Mouse (Mus musculus) midbrain, embryonic 14.5 days (tissue): ENCODE measurements at regions not wholly inside any gene's neighbourhood (a gene's known extent, or its start where the extent isn't known, plus 50 kb on each side); places are given as distances from the start of the nearest gene placed in this dataset.

Source experiments
- ATAC-seq: fragments of 200-750 bp; cut with Nextera tagmentation; 2 replicates; pipeline ENCODE4 v1.8.0; 2017; ENCODE audit warnings: moderate number of reproducible peaks, moderate library complexity; ENCODE audit not compliant: low FRiP score, low TSS enrichment
- DNase-seq: peaks from one replicate; pipeline ENCODE4 v3.0.0-alpha.2; 2015
- H3K27ac ChIP-seq: fragments of 300-500 bp; sonication (generic); replicated peaks from 2 replicates; pipeline ENCODE4 v1.5.1; 2014; ENCODE audit warnings: mild to moderate bottlenecking, low read depth, low read length, moderate library complexity
- H3K27me3 ChIP-seq: fragments of 300-500 bp; sonication (generic); 2 replicates; pipeline ENCODE4 v1.6.1; 2014; ENCODE audit warnings: low read length, control low read depth, mixed read lengths; ENCODE audit not compliant: control insufficient read depth, insufficient read depth
- H3K36me3 ChIP-seq: fragments of 300-500 bp; sonication (generic); 2 replicates; pipeline ENCODE4 v1.6.1; 2014; ENCODE audit warnings: low read length, control low read depth; ENCODE audit not compliant: control insufficient read depth, insufficient read depth
- H3K4me1 ChIP-seq: fragments of 300-500 bp; sonication (generic); 2 replicates; pipeline ENCODE4 v1.6.1; 2014; ENCODE audit warnings: mild to moderate bottlenecking, antibody characterized with exemption, low read length, control low read depth; ENCODE audit not compliant: control insufficient read depth, insufficient read depth
- H3K4me2 ChIP-seq: fragments of 300-500 bp; sonication (generic); 2 replicates; pipeline ENCODE4 v1.6.1; 2014; ENCODE audit warnings: mild to moderate bottlenecking, low read length, moderate library complexity
- H3K4me3 ChIP-seq: fragments of 300-500 bp; sonication (generic); replicated peaks from 2 replicates; pipeline ENCODE4 v1.5.1; 2014; ENCODE audit warnings: low read depth, low read length
- H3K9ac ChIP-seq: fragments of 300-500 bp; sonication (generic); replicated peaks from 2 replicates; pipeline ENCODE4 v1.6.1; 2014; ENCODE audit warnings: mild to moderate bottlenecking, low read length, moderate library complexity
- H3K9me3 ChIP-seq: fragments of 300-500 bp; sonication (generic); 2 replicates; pipeline ENCODE4 v1.6.1; 2016; ENCODE audit warnings: low read length, control low read depth, mixed read lengths; ENCODE audit not compliant: control insufficient read depth
- WGBS: fragments of 180-500 bp; shearing (Covaris S2); extraction: QIAGEN DNeasy Blood & Tissue Kit; methylation state at CpG from one replicate; pipeline ENCODE4 v1.1.7; 2014; 5-methylcytosine and 5-hydroxymethylcytosine counted together

DNA sequence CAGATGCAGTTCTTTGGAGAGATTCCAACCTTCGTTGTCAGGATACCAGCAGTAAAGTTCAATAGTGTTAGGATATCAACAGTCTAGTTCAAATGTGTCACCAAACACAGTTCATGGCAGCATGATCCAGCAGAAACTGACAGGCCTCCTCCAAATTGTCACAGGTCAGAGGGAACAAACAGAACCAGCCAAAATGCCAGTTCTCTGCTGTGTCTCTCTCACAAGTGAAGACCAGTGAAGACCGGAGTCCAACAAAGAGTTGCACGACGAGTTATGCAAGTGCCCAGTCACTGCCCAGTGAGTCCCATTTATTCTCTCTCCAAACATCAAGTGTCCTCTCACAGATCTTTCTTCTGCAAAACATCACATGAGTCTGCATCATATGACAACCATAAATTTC is 293.4 kb upstream of the Sstr1 start:
- Histone ChIP-seq H3K4me1 (no peaks in the 10 kb centered on the region), H3K27ac (no peak overlapping the region), H3K9me3 (no peaks in the 10 kb centered on the region), H3K4me3 (no peak overlapping the region), H3K27me3 (no peaks in the 10 kb centered on the region), H3K9ac (no peak overlapping the region), H3K4me2 (no peak overlapping the region), H3K36me3 (no peaks in the 10 kb centered on the region)
- 87% methylated on average over 4 of the region's 4 CpGs for WGBS
- no peak for ATAC-seq
- DNase-seq: no peak

GRCm38 (mm10) chr12:57922031-57922430 is 289.5 kb upstream of the Sstr1 start:
- Histone ChIP-seq H3K9ac (no peak overlapping the region), H3K27me3 (no peaks in the 10 kb centered on the region), H3K36me3 (no peaks in the 10 kb centered on the region), H3K4me1 (no peaks in the 10 kb centered on the region), H3K4me2 (no peak overlapping the region), H3K4me3 (no peak overlapping the region), H3K27ac (no peak overlapping the region), H3K9me3 (no peaks in the 10 kb centered on the region)
- 83% methylated on average over 1 of the region's 1 CpGs for WGBS
- DNase-seq (no peak), ATAC-seq (no peak)

DNA sequence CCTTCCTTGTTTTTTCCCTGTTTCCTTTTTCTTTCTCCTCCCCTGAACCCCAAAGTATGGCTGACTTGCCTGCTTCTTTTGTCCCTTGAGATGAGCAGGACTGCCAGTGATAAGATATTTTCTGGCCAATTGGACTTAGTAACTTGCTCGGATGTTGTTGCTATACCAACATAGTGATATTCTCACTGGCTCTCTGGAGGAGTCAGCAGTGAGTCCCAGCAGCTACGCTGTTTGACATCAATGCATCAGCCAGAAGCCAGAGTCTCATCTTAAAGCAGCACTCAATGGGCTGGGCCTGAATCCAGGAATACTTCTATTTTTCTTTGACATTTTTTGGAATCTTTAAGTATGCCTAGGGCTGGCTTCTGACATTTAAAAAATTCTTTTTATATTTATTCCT is 287.1 kb upstream of the Sstr1 start:
- Histone ChIP-seq H3K36me3 (no peaks in the 10 kb centered on the region), H3K27me3 (no peaks in the 10 kb centered on the region), H3K9ac (no peak overlapping the region), H3K4me3 (no peak overlapping the region), H3K27ac (no peak overlapping the region), H3K4me1 (no peaks in the 10 kb centered on the region), H3K4me2 (no peak overlapping the region), H3K9me3 (no peaks in the 10 kb centered on the region)
- 73% methylated on average over 2 of the region's 2 CpGs for WGBS
- no peak for DNase-seq
- no peak for ATAC-seq

DNA sequence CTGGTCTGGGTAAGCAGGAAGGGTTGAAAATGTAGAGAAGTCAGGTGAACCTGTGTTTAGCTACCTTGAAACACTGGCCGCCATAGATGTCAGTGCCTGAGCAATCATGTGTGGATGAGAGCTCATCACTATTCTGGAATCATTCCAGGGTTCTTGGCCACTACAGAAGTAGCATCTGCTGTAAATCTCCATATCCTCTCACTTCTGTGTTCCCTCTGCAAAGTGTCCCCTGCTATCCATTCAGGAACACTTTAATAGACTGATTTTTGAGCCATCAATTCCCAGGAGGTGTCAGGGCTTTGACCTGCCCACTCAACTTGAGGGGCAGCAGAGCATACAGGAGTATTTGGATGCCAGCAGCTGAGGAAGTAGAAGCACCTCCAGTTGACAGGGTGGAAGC is 284.7 kb upstream of the Sstr1 start:
- WGBS: 88% methylated on average over 1 of the region's 1 CpGs
- H3K4me1 ChIP-seq: no peaks in the 10 kb centered on the region
- DNase-seq (no peak), ATAC-seq (no peak)
- H3K4me2 ChIP-seq: no peak overlapping the region
- no peak overlapping the region for H3K27ac ChIP-seq
- no peak overlapping the region for H3K9ac ChIP-seq
- H3K27me3 ChIP-seq: no peaks in the 10 kb centered on the region
- no peak overlapping the region for H3K4me3 ChIP-seq
- H3K36me3 ChIP-seq: no peaks in the 10 kb centered on the region
- H3K9me3 ChIP-seq: no peaks in the 10 kb centered on the region

DNA sequence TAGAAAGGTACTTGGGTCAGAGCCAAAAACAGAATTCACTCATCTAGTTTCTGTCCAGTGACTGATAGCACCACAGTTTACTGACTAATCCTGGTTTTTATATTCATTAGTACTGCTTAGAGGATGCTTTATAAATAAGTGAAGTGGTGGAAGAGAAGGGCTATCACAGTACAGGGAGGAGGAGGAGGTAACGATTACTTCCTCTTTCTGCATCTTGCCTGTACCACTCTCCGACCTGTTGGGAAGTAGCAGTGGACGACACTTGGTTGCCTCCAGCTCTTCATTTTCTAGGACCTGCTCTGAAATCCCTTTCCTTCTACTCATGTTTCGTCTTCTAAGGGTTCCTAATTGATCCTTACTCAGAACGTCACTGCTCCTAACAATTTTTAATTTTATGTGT is 283.5 kb upstream of the Sstr1 start:
- no peak overlapping the region for H3K9ac ChIP-seq
- H3K4me3 ChIP-seq: no peak overlapping the region
- H3K27ac ChIP-seq: no peak overlapping the region
- no peak for DNase-seq
- ATAC-seq: no peak
- no peaks in the 10 kb centered on the region for H3K9me3 ChIP-seq
- H3K27me3 ChIP-seq: no peaks in the 10 kb centered on the region
- no peak overlapping the region for H3K4me2 ChIP-seq
- H3K36me3 ChIP-seq: no peaks in the 10 kb centered on the region
- 92% methylated on average over 5 of the region's 5 CpGs for WGBS
- no peaks in the 10 kb centered on the region for H3K4me1 ChIP-seq

GRCm38 (mm10) chr12:57931856-57932255 is 279.7 kb upstream of the Sstr1 start:
- Histone ChIP-seq H3K9me3 (no peaks in the 10 kb centered on the region), H3K4me1 (no peaks in the 10 kb centered on the region), H3K27me3 (no peaks in the 10 kb centered on the region), H3K4me2 (no peak overlapping the region), H3K27ac (no peak overlapping the region), H3K4me3 (no peak overlapping the region), H3K36me3 (no peaks in the 10 kb centered on the region), H3K9ac (no peak overlapping the region)
- no peak for DNase-seq
- no peak for ATAC-seq

DNA sequence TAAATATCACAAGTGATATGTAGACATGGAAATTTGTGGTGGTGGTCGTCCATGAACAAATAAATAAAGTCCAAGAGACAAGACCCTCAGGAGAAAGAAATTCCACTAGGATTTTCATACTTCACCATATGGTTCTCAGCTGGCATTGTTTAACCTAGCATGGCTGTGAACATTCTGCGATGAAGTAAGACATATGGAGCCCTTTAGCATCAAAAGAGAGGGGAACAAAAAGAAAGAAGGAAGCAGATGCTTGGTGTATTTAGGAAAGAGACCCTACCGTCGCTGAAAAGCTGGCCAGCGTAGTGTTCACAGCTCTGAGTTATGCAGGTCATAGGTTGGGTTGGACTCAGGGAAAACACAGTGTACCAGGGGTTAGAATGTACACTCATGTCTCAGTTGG is 261.7 kb upstream of the Sstr1 start:
- Histone ChIP-seq H3K27me3 (no peaks in the 10 kb centered on the region), H3K9me3 (no peaks in the 10 kb centered on the region), H3K4me2 (no peak overlapping the region), H3K36me3 (no peaks in the 10 kb centered on the region), H3K9ac (no peak overlapping the region), H3K27ac (no peak overlapping the region), H3K4me3 (no peak overlapping the region), H3K4me1 (no peaks in the 10 kb centered on the region)
- WGBS: 60% methylated on average over 5 of the region's 5 CpGs
- no peak for DNase-seq
- no peak for ATAC-seq

GRCm38 (mm10) chr12:57958527-57958926 is 253.0 kb upstream of the Sstr1 start:
- ATAC-seq (no peak), DNase-seq (no peak)
- no peak overlapping the region for H3K27ac ChIP-seq
- no peaks in the 10 kb centered on the region for H3K27me3 ChIP-seq
- no peak overlapping the region for H3K9ac ChIP-seq
- no peaks in the 10 kb centered on the region for H3K9me3 ChIP-seq
- no peak overlapping the region for H3K4me3 ChIP-seq
- no peaks in the 10 kb centered on the region for H3K4me1 ChIP-seq
- H3K4me2 ChIP-seq: no peak overlapping the region
- no peaks in the 10 kb centered on the region for H3K36me3 ChIP-seq
- WGBS: 96% methylated on average over 2 of the region's 2 CpGs

DNA sequence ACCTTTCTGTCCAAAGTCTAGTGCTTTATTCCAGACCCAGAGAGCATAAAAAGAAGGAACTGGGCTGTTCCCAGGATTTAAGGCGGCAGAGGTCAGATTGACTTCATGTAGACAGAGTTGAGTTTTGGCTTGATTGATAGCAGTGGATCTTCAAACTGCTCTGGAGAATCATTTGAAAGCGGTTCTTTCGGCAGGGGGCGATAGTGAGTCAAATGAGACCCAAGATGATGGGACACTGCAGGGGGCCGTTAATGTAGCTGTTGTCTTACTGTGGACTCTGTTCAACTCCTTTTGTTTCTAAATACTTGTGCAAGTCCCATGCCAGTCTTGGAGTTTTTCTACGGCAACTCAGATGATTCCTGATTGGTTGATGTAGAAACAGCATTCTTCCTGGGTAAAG is 251.4 kb upstream of the Sstr1 start:
- DNase-seq: no peak
- no peaks in the 10 kb centered on the region for H3K36me3 ChIP-seq
- no peak overlapping the region for H3K27ac ChIP-seq
- 80% methylated on average over 6 of the region's 6 CpGs for WGBS
- H3K27me3 ChIP-seq: no peaks in the 10 kb centered on the region
- H3K9ac ChIP-seq: no peak overlapping the region
- no peak overlapping the region for H3K4me3 ChIP-seq
- H3K4me1 ChIP-seq: no peaks in the 10 kb centered on the region
- H3K4me2 ChIP-seq: no peak overlapping the region
- H3K9me3 ChIP-seq: no peaks in the 10 kb centered on the region
- no peak for ATAC-seq
